Mouse (Mus musculus): ENCODE results near the gene Olfr965. TPM values are rescaled to one million over a fixed set of nuclear protein-coding genes. Genes with fewer than 3 reads are reported as not detected.
"Not testable (repeated sequence)": the region's sequence is repeated elsewhere in the genome, so short reads cannot be mapped to it uniquely, and the experiment has no call there.

Olfr965 gene
- total RNA-seq (2014; fragmentation: Nextera tagmentation) (not detected in 2 replicates), total RNA-seq (2017) (0.23 TPM in 1 of 2 replicates, not detected in the other), polyA plus RNA-seq (2012) (not detected in 2 replicates)

GRCm38 (mm10) chr9:39711053-39711452, at the start of gene Olfr965:
Olfr965 (plus strand) TSS chr9:39711353.
- Histone ChIP-seq H3K4me1 (ENCODE audit: insufficient read depth, low read depth, low read length) (no peaks in the 10 kb centered on the region), H3K9me3 (replicated peaks) (no peaks in the 10 kb centered on the region), H3K4me3 (ENCODE audit: low read depth, low read length) (no peak within 1 kb of the TSS), H3K27me3 (ENCODE audit: insufficient read depth, low read length) (no peaks in the 10 kb centered on the region), H3K36me3 (replicated peaks) (no peaks in the 10 kb centered on the region)
- no peak for DNase-seq (ENCODE audit: low spot score)
- ATAC-seq (ENCODE audit: extremely low read depth, insufficient number of reproducible peaks, low FRiP score, poor library complexity, severe bottlenecking) = no peak
- TF ChIP-seq GATA1 (IDR thresholded peaks at IDR 0.05; ENCODE audit: borderline replicate concordance, low read length) (no peak), POLR2AphosphoS5 (IDR thresholded peaks at IDR 0.05; ENCODE audit: insufficient replicate concordance, low read depth, low read length) (no peak), TAL1 (conservative IDR thresholded peaks at IDR 0.05; ENCODE audit: low read depth, low read length) (no peak), GATA2 (IDR thresholded peaks at IDR 0.05; ENCODE audit: borderline replicate concordance, low read depth, low read length) (no peak), CTCF (IDR thresholded peaks at IDR 0.05; ENCODE audit: low read depth, low read length) (no peak)

- Histone ChIP-seq H3K4me1 (ENCODE audit: insufficient read depth, low read depth, low read length) (no peaks in the 10 kb centered on the region), H3K4me3 (ENCODE audit: low read depth, low read length) (no peak within 1 kb of the TSS), H3K36me3 (replicated peaks) (no peaks in the 10 kb centered on the region), H3K27me3 (ENCODE audit: insufficient read depth, low read length) (no peaks in the 10 kb centered on the region), H3K9me3 (replicated peaks) (no peaks in the 10 kb centered on the region)
- ATAC-seq (ENCODE audit: extremely low read depth, insufficient number of reproducible peaks, low FRiP score, poor library complexity, severe bottlenecking) (no peak), DNase-seq (ENCODE audit: low spot score) (no peak)
- TF ChIP-seq GATA2 (IDR thresholded peaks at IDR 0.05; ENCODE audit: borderline replicate concordance, low read depth, low read length) = no peak
- no peak for TF ChIP-seq GATA1 (IDR thresholded peaks at IDR 0.05; ENCODE audit: borderline replicate concordance, low read length)
- no peak for TF ChIP-seq CTCF (IDR thresholded peaks at IDR 0.05; ENCODE audit: low read depth, low read length)
- TF ChIP-seq TAL1 (conservative IDR thresholded peaks at IDR 0.05; ENCODE audit: low read depth, low read length) = no peak
- no peak for TF ChIP-seq POLR2AphosphoS5 (IDR thresholded peaks at IDR 0.05; ENCODE audit: insufficient replicate concordance, low read depth, low read length)
Measured at GRCm38 (mm10) chr9:39666905-39667304, 44.2 kb upstream of the Olfr965 start, which contains the start of gene Olfr963. Olfr963 (plus strand) TSS chr9:39667205.

GRCm38 (mm10) chr9:39669723-39670122, 41.4 kb upstream of the Olfr965 start:
- DNase-seq (ENCODE audit: low spot score) = no peak
- no peaks in the 10 kb centered on the region for H3K9me3 ChIP-seq (replicated peaks)
- H3K36me3 ChIP-seq (replicated peaks) = no peaks in the 10 kb centered on the region
- TF ChIP-seq CTCF (IDR thresholded peaks at IDR 0.05; ENCODE audit: low read depth, low read length) (no peak), POLR2AphosphoS5 (IDR thresholded peaks at IDR 0.05; ENCODE audit: insufficient replicate concordance, low read depth, low read length) (no peak), GATA1 (IDR thresholded peaks at IDR 0.05; ENCODE audit: borderline replicate concordance, low read length) (no peak), TAL1 (conservative IDR thresholded peaks at IDR 0.05; ENCODE audit: low read depth, low read length) (no peak), GATA2 (IDR thresholded peaks at IDR 0.05; ENCODE audit: borderline replicate concordance, low read depth, low read length) (no peak)
- H3K4me1 ChIP-seq (ENCODE audit: insufficient read depth, low read depth, low read length) = no peaks in the 10 kb centered on the region
- H3K4me3 ChIP-seq (ENCODE audit: low read depth, low read length) = no peak overlapping the region
- no peak for ATAC-seq (ENCODE audit: extremely low read depth, insufficient number of reproducible peaks, low FRiP score, poor library complexity, severe bottlenecking)
- no peaks in the 10 kb centered on the region for H3K27me3 ChIP-seq (ENCODE audit: insufficient read depth, low read length)

DNA sequence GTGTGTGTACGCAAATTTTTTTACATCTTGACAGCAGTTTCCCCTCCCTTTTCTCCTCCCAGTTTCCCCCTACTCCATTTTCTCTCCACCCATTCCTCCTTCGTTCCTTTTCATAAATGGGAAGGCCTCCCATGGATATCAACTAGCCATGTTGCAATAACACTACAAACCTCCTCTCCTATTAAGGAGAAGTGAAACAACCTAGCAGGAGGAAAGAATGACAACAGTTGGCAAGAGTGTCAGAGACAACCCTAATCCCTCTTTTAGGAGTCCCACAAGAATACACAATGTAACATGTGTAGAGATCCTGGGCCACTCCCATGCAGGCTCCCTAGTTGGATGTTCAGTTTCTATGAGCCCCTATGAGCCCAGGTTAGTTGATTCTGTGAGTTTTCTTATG, 36.3 kb upstream of the Olfr965 start:
- DNase-seq (ENCODE audit: low spot score) (no peak), ATAC-seq (ENCODE audit: extremely low read depth, insufficient number of reproducible peaks, low FRiP score, poor library complexity, severe bottlenecking) (no peak)
- Histone ChIP-seq H3K4me1 (ENCODE audit: insufficient read depth, low read depth, low read length) (no peaks in the 10 kb centered on the region), H3K27me3 (ENCODE audit: insufficient read depth, low read length) (no peaks in the 10 kb centered on the region), H3K4me3 (ENCODE audit: low read depth, low read length) (no peak overlapping the region), H3K9me3 (replicated peaks) (no peaks in the 10 kb centered on the region), H3K36me3 (replicated peaks) (no peaks in the 10 kb centered on the region)
- TF ChIP-seq GATA1 (IDR thresholded peaks at IDR 0.05; ENCODE audit: borderline replicate concordance, low read length) (no peak), CTCF (IDR thresholded peaks at IDR 0.05; ENCODE audit: low read depth, low read length) (no peak), GATA2 (IDR thresholded peaks at IDR 0.05; ENCODE audit: borderline replicate concordance, low read depth, low read length) (no peak), POLR2AphosphoS5 (IDR thresholded peaks at IDR 0.05; ENCODE audit: insufficient replicate concordance, low read depth, low read length) (no peak)

- DNase-seq (ENCODE audit: low spot score) (no peak), ATAC-seq (ENCODE audit: extremely low read depth, insufficient number of reproducible peaks, low FRiP score, poor library complexity, severe bottlenecking) (no peak)
- Histone ChIP-seq H3K27me3 (ENCODE audit: insufficient read depth, low read length) (no peaks in the 10 kb centered on the region), H3K9me3 (replicated peaks) (no peaks in the 10 kb centered on the region), H3K4me1 (ENCODE audit: insufficient read depth, low read depth, low read length) (no peaks in the 10 kb centered on the region), H3K4me3 (ENCODE audit: low read depth, low read length) (no peak overlapping the region), H3K36me3 (replicated peaks) (no peaks in the 10 kb centered on the region)
- TF ChIP-seq GATA1 (IDR thresholded peaks at IDR 0.05; ENCODE audit: borderline replicate concordance, low read length) = no peak
- no peak for TF ChIP-seq POLR2AphosphoS5 (IDR thresholded peaks at IDR 0.05; ENCODE audit: insufficient replicate concordance, low read depth, low read length)
Measured at GRCm38 (mm10) chr9:39678557-39678956, 32.6 kb upstream of the Olfr965 start.

DNA sequence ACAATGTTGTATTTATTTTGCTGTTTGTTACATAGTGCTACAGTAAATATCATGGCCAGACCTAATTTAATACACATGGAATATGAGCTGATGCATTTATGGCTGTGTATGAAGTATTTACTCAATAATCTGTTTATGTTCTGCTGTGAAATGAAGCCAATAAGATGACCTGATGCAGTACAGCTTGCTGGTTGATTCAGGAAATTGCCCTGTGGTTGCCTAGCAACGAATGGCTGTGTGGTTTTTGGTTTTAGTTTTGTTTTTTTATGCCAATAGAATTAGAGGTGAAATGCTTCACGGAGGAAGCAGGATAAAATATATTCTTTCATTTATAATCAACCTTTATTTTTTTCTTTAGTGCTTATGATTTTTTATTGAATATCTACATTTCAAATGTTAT, 31.9 kb upstream of the Olfr965 start:
- DNase-seq (ENCODE audit: low spot score) (no peak), ATAC-seq (ENCODE audit: extremely low read depth, insufficient number of reproducible peaks, low FRiP score, poor library complexity, severe bottlenecking) (no peak)
- H3K4me3 ChIP-seq (ENCODE audit: low read depth, low read length) = no peak overlapping the region
- no peaks in the 10 kb centered on the region for H3K27me3 ChIP-seq (ENCODE audit: insufficient read depth, low read length)
- TF ChIP-seq CTCF (IDR thresholded peaks at IDR 0.05; ENCODE audit: low read depth, low read length) (no peak), TAL1 (conservative IDR thresholded peaks at IDR 0.05; ENCODE audit: low read depth, low read length) (no peak), GATA2 (IDR thresholded peaks at IDR 0.05; ENCODE audit: borderline replicate concordance, low read depth, low read length) (no peak), POLR2AphosphoS5 (IDR thresholded peaks at IDR 0.05; ENCODE audit: insufficient replicate concordance, low read depth, low read length) (no peak), GATA1 (IDR thresholded peaks at IDR 0.05; ENCODE audit: borderline replicate concordance, low read length) (no peak)
- no peaks in the 10 kb centered on the region for H3K36me3 ChIP-seq (replicated peaks)
- H3K4me1 ChIP-seq (ENCODE audit: insufficient read depth, low read depth, low read length) = no peaks in the 10 kb centered on the region
- no peaks in the 10 kb centered on the region for H3K9me3 ChIP-seq (replicated peaks)

DNA sequence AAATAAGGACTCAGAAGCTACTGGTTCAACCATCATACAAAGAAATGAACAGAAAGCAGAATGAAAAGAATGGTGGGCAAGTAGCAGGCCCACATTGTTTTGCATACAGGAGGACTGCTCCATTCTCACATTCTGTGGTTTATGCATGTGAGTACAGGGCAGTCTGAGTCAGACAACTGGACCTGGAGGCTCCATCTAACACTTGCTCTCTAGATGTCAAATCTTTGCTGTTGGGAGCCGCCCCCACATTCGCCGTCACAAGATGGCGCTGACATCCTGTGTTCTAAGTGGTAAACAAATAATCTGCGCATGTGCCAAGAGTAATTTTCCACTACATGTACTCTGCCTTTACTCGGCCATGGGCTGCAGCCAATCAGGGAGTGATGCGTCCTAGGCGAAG, 10.0 kb upstream of the Olfr965 start:
- H3K9me3 ChIP-seq (replicated peaks); ATAC-seq (ENCODE audit: extremely low read depth, insufficient number of reproducible peaks, low FRiP score, poor library complexity, severe bottlenecking); DNase-seq (ENCODE audit: low spot score); H3K27me3 ChIP-seq (ENCODE audit: insufficient read depth, low read length); H3K4me1 ChIP-seq (ENCODE audit: insufficient read depth, low read depth, low read length); H3K36me3 ChIP-seq (replicated peaks); H3K4me3 ChIP-seq (ENCODE audit: low read depth, low read length): not testable (repeated sequence)

Measured in G1E (cell line).